Mouse (Mus musculus) 3T3-L1 (cell line): ENCODE results near the gene Fuca1.
A peak's percentile ranks its signal among the peaks of the same experiment; 100 is the strongest.

Source experiments
- DNase-seq: peaks from one replicate; pipeline ENCODE4 v3.0.0-alpha.2; 2015; ENCODE audit warnings: low read depth, low spot score

Gene Fuca1

DNA sequence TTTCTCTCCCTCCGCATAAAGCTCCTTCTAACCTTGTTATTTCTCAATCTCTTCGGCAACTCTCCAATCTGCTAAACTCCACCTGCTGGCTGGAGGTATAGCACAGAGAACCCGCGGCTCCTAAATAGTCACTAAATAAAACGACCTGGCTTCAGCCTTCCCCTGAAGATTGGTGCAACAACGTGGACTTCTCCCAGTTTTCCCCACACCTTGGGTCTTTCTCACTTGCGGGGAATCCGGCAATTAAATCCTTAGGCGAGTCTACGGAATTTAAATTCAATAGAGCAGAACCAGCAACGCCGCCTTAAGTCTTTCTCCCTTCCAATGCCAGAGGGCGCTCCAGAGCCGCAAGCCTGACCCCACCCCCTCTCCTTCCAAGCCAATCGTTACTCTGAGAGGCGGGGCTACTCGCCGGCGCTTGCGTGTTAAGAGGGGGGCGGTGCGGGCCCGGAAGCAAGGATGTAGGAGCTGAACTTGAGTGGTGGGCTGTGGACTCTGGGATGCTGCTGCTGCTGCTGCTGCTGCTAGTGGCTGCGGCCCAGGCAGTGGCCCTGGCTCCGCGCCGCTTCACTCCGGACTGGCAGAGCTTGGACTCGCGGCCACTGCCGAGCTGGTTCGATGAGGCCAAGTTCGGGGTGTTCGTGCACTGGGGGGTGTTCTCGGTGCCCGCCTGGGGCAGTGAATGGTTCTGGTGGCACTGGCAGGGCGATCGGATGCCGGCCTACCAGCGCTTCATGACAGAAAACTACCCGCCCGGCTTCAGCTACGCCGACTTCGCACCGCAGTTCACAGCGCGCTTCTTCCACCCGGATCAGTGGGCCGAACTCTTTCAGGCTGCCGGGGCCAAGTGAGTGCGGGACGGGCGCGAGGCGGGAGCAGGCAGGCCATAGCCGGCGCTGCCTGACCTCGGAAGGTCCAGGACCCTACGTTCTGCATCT, at the start of gene Fuca1:
TSS of gene Fuca1 (plus strand) at position 432 of the 938 bp plus-strand sequence.
- peak; percentile 94 for DNase-seq

DNA sequence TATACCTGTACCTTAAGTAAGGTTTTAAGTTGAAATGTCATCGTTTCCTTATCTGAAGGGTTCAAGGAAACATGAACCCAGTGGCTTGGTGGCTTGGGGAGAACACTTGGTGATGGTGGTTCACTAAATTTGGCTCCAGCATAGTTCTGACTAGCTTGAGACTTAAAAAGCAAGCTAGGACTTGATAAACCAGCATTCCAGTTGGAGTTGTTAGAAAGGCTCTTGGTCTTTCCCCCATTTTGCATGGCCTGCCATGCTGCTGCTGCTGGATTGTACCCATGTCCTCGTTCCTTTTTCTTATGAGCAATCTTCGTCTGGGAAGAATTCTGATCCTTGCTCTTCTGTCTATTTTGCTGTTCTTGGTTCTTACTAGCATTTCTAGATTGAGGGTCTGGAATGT, 48.5 kb upstream of the Fuca1 start:
- DNase-seq, result peak; percentile 30

DNA sequence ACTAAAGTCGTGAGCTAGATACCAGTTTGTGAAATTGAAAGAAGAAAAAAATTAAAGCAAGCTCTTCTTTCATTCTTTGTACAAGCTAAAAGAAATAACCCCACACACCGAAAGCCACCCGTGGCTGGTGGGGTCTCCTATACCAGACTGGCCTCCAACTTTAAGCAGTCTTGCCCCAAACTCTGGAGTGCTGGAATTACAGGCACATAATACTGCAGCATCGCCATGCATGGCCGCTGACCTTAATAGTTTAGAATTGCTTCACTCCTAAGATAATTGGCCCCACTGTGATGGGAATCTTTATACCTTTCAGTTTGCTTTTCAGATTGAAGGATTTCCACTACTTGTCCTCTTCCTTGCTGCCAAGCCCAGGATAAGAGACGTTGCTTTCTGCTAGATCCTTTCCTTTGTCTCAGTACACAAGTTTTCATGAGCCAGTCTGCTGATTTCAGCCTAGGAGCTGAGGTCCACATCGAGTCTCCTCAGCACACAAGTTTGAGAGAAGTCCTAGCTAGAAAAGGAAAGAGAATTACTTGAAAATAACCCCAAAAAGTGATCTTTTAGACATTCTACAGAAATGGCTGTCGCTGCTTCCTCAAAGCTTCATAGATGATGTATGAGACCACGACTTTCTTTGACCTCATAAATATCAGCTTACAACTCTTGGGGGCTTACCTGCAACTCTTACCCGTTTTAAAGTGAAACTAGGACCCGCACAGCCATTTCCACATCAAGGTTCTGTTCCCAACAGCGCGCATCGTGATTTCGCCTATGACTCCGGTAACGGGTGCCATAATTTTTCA, 47.7 kb upstream of the Fuca1 start:
- peak; percentile 42 for DNase-seq

DNA sequence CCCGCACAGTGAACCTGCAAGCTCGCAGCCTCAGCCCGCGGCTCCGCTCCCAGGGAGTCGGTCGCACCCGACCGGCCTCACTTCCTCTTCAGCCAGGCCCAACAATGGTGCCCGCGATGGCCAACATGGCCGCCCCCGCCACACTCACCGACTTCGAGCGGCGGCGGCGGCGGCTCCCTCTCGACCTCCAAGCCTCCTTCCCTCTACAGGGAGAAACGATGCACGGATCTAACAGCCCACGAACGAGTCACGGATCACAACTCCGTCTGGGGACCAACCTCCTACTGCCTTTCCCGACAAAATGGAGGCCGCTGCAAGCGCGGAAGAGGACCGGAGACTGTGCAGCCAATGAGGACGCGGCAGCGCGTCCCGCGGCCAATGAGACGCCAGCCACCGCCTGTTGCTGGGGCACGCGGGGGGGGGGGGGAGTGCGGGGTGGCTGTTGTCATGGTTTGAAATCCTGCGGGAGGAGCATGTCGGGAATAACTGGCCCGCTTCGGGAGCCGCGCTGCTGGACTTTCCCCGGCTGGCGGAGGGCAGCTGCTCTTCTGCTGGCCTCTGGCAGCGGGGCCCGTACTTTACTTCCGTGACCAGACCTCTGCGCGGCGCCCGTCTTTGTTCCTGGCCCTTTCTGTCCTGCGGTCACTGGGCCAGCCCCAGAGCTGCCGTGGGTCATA, 46.9 kb upstream of the Fuca1 start, which contains the start of gene Pnrc2:
TSS of gene Pnrc2 (minus strand) at position 325 of the 677 bp plus-strand sequence.
- DNase-seq, result peak; percentile 88

DNA sequence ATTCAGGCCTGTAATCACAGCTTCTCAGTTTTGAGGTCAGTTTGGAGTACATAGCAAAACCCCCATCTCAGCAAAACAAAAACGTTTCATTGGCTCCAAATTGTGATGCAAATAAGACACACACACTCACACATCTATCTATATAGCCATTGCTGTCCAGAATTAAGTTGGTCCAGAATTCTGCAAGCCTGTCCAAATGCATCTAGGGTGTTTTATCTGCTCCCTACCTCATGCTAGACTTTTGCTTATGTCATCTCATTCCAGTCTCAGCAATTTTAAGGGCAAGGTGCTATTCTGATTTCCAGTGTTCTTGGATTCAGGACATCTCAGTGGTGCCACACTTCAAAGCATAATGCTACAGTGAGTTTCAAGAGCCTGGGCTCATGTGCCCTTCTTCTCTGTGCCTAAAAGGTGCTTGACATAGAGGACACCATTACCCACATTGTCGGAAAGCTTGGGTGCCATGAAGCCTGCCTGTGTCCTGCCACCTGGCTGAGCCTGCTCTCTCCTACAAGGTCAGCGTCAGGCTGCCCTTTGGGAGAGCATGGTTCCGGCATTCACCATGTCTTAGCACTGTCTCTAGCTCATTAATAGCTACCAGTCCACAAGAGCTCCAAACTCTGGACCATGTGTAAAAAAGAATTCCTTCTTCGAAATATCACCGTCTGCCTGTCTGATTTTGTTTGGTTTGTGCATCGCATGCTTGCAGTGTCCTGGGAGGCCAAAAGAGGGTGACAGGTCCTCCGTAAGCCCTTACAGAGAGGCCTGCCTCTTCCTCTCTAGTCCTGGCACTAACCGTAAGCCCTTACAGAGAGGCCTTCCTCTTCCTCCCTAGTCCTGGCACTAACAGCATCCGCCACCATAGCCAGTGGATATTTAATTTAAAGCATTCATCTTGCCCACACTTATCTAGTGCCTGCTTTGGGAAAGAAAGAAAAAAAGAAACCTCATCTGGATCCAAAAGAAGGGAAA, 45.7 kb upstream of the Fuca1 start:
- no peak for DNase-seq

DNA sequence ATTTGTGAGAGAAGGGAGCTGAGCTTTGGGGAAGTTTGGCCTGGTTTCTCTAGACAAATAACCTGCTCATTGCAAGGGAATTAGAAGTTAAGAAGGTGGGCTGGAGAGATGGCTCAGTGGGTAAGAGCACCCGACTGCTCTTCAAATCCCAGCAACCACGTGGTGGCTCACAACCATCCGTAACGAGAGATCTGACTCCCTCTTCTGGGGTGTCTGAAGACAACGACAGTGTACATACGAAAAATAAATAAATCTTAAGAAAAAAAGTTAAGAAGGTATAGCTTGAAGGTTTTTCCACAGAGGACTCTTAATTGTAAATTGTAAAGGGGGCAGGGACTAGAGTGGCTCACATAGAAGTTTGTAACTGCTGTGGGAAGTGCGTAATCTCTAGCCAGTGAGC, 45.0 kb upstream of the Fuca1 start:
- no peak for DNase-seq

DNA sequence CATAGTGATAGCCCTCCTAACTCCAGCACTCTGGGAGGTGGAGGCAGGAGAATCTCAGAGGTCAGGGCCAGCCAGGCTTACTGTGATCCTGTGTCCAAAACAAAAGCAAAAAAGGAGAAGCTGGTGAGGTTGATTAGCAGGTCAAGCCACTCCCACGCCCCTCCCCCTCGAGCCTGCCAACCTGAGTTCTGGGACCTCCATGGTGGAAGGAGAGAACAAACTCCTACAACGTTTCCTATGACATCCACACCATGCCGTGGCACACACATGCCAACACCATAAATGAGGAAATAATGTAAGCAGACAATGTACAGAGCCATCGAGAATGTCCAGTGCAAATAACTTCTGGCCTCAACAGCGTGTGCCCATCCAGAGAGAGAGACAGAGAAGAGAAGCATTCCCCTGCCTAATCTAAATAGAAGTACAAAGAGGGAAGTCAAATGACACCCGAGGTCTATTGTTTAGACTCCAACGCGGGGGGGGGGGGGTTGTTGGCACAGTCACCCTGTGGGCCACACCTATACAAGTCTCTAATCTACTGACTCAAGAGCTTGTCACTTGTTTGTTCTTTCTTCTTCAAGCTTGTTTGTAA, 44.4 kb upstream of the Fuca1 start:
- DNase-seq, result no peak

DNA sequence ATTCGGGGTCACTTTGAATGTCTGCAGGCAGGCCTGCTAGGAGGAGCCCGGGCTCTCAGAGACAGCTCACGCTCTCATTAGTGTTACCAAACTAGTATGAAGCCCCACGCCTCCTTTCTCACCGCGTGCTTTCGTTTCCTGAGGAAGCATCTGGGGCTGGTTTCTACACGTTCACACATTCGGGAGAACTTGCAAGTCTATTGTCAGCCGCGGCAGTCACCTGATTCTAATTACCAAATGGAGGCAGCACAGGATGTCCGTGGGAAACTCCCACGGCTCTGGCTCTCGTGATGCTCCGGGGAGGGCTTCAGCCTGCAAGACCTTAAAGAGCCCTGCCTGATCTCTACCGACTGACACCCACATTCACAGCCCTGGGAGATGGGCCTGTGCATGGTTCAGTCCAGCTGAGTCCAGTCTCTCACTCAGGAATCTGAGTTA, 43.9 kb upstream of the Fuca1 start:
- peak; percentile 61 for DNase-seq

DNA sequence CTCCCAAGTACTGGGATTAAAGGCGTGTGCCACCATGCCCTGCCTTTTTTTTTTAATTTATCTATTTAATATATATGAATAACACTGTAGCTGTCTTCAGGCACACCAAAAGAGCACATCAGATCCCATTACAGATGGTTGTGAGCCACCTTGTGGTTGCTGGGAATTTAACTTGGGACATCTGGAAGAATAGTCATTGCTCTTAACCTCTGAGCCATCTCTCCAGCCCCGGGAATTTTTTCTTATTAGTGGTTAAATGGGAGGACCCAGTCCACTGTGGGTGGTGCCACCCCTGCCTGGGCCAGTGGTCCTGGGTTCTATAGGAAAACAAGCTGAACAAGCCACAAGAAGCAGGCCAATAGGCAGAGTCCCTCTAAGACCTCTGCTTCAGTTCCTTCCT, 42.8 kb upstream of the Fuca1 start:
- DNase-seq, result peak; percentile 81

DNA sequence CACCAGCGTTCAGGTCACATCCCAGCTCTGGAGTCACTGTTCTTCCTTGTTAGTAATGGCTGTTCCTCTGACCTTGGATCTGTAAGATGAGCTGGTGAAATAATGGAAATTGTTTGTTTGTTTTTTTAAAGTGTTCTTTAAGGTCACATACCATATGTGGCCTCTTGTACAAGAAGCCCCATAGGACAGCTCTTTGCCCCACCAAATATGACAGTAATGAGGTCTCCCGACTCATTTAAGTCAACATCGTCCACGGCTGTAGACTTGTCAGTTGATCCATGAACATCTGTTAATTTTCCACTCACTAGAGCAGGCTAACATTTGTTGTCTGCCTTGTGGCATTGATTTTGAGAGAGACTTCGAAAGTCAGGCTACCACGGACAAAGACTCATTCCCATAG, 41.5 kb upstream of the Fuca1 start:
- no peak for DNase-seq

DNA sequence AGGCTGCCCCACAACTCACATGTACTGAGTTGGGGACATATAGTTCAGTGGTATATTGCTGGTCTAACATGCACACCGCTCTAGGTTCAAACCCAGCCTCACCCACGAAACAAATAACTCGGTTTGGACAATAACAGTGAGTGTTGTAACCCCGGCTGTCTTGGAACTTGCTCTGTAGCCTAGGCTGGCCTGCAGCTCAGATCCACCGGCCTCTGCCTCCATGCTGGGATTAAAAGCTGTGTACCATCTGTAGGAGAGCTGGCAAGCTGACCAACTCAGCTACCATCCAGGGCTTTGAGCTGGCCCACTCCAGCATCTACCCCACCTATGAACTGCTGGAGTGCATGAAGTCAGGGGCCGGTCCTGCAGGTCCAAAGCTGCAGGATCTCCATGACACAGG, 40.5 kb upstream of the Fuca1 start:
- no peak for DNase-seq

DNA sequence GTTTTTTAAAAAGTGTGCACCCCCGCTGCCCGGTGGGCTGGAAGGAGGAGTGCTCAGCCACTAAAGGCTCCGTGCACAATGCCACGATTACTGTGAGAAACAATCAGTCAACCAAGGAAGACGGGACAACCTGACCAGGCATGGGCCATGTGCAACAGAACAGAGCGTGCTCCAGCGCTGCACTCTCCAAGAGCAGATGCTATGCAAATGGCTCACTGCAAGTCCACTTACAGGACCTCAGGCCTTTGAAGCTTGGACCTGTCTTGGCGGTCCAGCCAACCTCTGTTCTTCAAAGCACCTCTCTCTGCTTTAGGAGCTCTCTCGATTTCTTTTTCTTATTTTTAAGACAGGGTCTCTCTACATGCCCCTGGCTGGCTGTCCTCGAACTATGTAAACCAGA, 40.0 kb upstream of the Fuca1 start:
- DNase-seq, result no peak

DNA sequence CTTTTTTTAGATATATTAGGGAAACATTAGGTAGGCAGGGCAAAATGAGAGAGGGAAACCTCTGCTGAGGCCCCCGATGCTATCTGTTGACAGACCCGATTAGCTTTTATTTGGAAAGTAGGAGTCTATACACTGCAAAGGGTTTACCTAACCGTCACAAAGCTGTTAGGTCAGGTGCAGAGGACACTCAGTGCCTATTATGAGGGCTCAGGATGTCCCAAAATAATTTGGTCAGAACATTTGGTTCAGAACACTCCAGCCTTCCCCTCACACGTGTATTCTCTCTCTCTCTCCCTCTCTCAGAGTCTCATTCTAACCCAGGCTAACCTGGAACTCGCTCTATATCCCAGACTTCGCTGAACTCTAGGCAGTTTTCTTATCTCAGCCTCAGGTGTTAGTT, 38.5 kb upstream of the Fuca1 start:
- no peak for DNase-seq

DNA sequence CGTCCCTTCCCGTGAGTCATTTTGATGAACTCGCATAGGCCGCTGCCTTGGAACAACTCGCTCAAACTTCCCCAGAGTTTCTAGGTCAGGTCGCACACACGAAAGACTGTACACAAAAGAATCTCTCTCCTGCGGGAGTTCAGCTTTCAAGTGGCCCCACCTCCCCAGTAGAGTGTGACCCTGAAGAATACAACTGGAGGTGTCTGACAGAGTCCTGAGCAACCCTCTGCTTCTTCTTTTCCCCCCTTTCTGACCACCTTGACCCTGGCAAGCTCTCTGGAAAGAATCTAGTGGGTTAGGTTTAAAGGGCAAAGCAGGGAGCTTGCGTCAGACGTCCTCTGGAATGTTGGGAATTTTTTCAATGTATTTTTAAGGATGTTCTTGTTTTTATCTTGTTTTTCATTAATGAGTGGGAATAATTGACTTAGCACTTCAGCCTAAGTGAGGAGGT, 37.1 kb upstream of the Fuca1 start:
- no peak for DNase-seq

DNA sequence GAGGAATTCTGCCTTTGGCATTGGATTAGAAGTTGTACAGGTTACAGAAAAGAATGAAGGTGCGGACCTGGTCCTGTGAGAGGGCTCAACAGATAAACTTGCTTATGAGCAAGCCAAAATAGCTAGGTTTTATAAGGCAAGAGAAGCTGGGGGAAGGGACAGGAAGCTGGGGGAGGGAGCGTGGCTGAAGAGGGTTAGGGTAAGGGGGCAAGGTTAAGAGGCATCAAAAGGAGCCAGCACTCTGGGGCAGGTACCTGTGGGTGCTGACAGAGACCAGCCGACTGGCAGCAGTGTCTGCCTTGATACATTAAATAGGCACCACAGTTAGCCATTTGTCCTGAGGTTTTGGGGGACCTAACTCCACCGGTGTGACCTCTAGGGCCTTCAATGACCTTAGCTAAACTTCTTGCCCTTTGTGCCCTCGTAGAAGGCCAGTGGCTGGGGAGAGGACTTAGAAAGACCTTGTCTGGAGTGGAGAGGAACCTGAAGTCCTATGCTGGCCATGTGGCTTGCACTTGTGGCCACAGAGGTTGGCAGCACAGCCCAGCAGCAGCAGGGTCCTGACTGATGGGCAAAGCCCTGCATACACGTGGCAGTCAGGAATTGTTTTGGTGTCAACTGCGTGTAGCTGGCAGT, 36.5 kb upstream of the Fuca1 start:
- DNase-seq, result no peak

DNA sequence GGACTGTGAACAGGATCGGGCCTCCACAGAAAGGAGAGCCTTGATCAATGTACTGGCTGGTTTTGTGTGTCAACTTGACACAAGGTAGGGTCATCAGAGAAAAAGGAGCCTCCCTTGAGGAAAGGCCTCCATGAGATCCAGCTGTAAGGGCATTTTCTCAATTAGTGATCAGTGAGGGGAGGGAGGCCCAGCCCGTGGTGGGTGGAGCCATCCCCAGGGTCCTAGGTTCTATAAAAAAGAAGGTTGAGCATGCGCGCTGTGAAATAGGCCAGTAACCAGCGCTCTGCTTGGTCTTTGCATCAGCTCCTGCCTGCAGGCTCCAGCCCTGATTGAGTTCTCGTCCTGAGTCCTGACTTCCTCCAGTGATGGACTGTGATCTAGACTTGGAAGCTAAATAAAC, 36.0 kb upstream of the Fuca1 start:
- DNase-seq, result no peak

DNA sequence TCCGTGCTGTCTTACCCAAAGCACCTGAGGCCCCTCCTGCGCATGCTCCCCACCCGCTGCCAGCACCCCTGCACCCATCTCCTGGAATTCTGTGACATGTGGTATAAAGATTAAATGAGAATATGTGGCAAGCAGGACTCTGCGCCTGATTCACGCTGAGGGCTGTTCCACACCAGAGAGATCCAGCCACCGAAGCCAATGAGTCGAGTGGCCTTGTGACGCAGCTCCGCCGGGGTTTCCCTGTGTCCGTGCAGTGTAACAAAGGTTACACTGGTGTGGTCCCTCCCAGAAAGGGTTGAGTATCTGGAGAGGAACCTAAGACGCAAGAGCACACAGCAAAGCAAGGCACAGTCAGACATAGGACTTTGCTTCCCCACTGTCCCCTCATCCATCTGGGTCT, 34.9 kb upstream of the Fuca1 start:
- DNase-seq, result no peak

DNA sequence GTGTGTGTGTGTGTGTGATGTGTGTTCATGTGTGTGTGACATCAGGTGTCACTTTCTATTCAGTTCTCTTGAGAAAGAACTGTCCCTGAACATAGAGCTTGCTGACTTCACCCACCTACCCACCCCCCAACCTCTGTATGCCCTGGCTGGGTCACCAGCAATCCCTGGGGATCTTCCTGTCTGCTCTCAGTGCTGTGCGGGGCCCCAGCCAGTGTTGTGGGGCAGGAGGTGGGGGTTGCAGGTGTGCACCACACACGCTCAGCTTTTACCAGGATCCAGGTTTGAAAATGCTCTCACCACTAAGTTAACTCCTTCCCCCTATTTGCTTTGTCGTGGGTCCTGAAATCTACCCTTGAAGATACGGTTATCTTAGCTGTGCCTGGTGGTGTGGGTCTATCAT, 34.4 kb upstream of the Fuca1 start:
- DNase-seq, result no peak

DNA sequence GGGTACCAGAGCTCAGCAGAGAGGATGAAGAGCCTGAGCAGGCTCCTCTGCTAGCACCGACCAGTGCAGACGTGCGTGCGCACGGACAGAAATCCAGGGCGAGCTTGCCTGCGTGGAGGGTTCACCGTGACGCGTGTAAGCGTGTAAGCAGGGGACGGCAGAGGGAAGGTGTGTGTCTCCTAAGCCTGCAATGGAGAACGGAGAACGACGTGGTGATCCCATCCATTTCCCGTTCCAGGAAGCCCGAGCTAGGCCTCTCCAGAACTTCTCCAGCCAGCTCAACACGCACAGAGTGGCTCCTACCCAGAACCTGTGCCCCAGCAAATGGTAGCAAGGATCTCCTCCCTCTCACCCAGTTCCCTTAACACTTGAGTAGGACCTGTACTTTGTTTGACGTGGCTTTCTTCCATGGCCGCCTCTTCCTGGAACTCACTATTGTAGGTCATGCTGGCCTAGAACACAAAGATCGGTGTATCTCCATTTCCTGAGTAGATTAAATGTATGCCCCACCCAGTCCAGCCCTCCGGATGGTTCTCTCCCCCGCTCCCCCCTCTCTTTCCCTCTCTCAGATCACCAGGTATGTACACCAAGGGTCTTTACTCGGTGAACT, 32.0 kb upstream of the Fuca1 start:
- DNase-seq, result no peak
